Mouse (Mus musculus) stomach, postnatal 0 days (tissue): ENCODE data around the gene Gpr83.

ENCODE experiments used
- CTCF ChIP-seq: IDR thresholded peaks from 2 replicates; pipeline ENCODE4 v1.5.1; 2016; ENCODE audit warnings: antibody characterized with exemption, low read depth, mild to moderate bottlenecking, moderate library complexity
- EP300 ChIP-seq: optimal IDR thresholded peaks from 2 replicates; pipeline ENCODE3; 2016; ENCODE audit warnings: antibody characterized with exemption

- no peak for TF ChIP-seq CTCF
- TF ChIP-seq EP300 = no peak
Measured at GRCm38 (mm10) chr9:14893388-14893787, 33.4 kb downstream of the Gpr83 start.
